Mouse (Mus musculus) urinary bladder, postnatal 14 days (tissue): ENCODE data around the gene Ensa.
"Not testable (repeated sequence)": the region's sequence is repeated elsewhere in the genome, so short reads cannot be mapped to it uniquely, and the experiment has no call there.

ENCODE experiments used
- DNase-seq: peaks from one replicate; pipeline ENCODE4 v3.0.0; 2021; ENCODE audit warnings: low spot score

Ensa gene

GRCm38 (mm10) chr3:95624628-95625503 is at the start of gene Ensa:
TSS of gene Ensa (plus strand) at chr3:95624993.
- peak; percentile 98 for DNase-seq

- DNase-seq = no peak
Measured at GRCm38 (mm10) chr3:95587754-95588603, 36.8 kb upstream of the Ensa start.

- DNase-seq = peak; percentile 94
Measured at GRCm38 (mm10) chr3:95588604-95589086, 36.1 kb upstream of the Ensa start, which contains the start of gene Golph3l. TSS of gene Golph3l (plus strand) at chr3:95588934.

DNA sequence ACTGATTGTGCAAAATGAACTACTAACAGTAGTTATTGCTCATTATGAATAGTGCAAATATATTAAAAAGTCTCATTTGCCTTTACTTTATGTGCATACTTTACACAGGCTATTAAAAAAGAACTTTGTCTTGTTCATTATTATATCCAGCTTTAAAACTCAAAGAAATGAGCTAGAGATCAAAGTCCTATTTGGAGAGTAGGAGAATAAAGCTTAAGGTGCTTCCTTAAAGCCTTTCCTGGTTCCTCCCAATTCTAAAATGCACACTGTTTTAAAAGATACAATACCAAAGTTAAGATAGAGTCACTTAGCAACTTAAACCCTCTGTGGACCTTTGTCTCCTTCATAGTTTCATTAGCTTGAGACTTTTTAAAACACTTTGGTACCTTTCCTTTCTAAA is 26.1 kb upstream of the Ensa start:
- no peak for DNase-seq

DNA sequence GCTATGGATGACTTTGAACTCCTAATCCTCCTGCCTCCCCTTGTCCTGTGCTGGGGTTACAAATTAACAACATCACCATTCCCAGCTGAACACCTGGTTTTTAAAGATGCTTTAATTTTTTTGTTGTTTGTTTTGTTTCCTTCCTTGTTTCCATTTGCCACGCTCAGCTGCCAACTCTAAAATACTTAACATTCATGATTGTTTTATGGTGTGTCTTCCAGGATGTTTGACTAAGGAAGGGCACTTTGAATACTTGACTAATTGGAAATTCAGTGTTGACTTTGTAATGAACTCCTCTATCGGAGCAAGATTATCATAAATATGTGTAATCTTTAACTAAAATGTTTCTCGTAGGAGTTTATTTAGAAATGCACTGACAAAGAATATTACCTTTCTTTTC is 23.5 kb upstream of the Ensa start:
- no peak for DNase-seq

GRCm38 (mm10) chr3:95606096-95606495 is 18.7 kb upstream of the Ensa start:
- DNase-seq = peak; percentile 20

GRCm38 (mm10) chr3:95609195-95609594 is 15.6 kb upstream of the Ensa start:
- DNase-seq = no peak

- DNase-seq = no peak
Measured at GRCm38 (mm10) chr3:95613996-95614395, 10.8 kb upstream of the Ensa start.

DNA sequence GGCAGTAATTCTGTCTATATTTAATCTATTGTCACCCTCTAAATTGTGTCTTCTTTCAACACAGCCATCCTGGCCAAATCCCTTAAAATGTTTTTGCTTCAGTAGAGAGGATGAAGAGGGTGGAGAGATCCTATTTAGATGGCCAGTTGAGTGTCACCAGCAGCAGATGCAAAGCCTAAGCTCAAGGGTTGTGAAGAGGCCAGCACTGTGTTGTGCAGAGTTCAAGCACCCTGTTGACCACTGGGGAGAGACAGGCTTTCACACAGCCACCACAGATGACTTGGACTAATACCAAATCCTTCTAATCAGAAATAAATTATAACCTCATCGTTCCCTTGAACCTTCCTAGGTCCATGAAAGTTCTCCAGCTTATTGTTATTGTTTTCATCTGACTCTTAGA is 6.3 kb upstream of the Ensa start:
- no peak for DNase-seq

- no peak for DNase-seq
Measured at GRCm38 (mm10) chr3:95621241-95621640, 3.6 kb upstream of the Ensa start.

DNA sequence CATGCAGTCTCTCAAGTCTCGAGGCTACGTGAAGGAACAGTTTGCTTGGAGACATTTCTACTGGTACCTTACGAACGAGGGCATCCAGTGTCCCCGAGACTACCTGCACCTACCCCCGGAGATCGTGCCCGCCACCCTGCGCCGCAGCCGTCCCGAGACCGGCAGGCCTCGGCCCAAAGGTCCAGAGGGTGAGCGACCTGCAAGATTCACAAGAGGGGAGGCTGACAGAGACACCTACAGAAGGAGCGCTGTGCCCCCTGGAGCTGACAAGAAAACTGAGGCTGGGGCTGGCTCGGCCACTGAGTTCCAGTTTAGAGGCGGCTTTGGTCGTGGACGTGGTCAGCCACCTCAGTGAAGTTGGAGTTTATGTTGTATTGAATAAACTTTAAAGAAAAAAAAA is 2.4 kb upstream of the Ensa start:
- not testable (repeated sequence) for DNase-seq

DNA sequence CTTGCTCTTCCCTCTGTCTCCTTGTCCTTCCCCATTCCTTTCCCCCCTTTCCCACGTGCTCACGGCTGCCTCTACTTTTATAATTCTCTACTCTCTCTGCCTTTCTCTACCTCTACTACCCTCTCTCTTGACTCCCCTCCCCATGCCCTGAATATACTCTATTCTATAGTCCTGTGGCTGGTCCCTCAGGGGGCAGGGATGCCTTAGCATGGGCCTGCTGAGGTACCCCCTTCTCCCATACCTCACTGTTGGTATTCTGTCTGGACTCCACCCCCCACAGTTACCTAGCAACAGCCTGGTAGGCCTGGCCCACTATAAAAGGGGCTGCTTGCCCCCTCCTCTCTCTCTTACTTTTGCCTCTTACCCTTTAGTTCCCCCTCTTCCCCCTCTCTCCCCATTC is 1.2 kb upstream of the Ensa start:
- DNase-seq = no peak

DNA sequence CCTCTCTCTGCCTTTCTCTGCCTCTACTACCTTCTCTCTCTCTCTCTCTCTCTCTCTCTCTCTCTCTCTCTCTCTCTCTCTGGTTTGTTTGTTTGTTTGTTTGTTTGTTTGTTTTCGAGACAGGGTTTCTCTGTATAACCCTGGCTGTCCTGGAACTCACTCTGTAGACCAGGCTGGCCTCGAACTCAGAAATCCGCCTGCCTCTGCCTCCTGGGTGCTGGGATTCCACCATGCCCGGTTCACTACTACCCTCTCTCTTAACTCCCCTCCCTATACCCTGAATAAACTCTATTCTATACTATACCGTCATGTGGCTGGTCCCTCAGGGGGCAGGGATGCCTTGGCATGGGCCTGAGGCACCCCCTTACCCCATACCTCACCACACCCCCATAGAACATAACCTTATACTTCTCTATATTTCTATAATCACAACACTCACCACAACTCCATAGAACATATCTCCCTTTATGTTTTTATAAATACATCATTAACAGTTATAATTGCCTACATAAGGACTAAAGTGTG is 740 bp upstream of the Ensa start:
- DNase-seq = not testable (repeated sequence)

DNA sequence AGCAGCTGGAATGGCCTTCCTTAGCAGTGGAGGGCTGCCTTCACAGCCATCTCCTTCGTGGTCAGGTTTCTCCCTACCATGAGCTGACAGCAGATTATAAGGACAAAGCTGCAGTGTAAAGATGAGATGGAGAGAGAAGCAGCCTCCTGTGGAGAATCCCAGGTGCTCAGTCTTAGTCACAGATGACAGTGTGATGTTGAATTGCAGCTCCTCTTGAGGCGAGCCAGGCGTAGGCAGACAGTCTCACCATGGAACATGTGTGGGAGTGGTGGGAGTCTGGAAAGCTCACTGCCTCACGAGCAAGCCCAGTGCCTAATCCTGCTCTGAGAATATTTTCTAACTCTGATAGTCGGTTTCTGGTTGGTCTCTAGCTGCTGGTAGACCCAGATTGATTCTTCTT is 3.0 kb downstream of the Ensa start:
- no peak for DNase-seq

DNA sequence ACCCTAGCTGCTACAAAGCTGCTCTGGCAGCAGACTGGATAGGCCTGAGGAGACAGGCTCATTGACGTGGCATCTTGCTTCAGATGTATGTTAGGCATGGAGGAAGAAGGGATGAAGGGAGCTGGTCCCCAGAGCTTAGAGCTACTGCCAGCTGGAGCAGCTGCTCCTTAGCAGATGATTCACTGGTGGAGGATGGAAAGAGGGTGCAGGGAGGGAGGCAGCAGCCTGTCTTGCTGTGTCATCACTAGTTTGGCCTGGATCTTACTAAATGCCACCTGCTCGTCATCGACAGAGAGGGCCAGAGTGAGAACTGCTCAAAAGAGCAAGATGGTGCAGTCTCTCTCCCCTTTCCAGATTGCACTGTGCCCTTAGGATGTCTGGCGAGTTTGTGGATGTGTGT is 5.0 kb downstream of the Ensa start:
- DNase-seq = no peak

DNA sequence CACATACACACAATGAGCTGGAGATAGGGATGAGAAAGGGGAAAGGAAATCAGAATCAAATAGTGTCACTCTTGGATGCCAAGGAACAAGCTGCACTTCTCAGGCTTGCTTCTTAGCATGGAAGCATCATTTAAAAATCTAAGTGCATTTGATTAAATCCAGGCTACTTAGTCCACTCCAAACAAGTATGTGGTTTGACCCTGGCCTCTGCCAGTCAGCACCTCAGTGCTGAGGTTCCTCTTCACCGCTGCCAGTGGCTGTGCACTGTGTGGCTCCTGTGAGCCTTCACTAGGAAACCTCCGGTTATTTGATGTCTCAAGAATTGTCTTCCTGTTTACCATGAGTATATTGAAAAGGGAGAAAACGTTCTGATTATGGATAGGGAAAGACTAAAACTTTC is 6.1 kb downstream of the Ensa start:
- DNase-seq = no peak

DNA sequence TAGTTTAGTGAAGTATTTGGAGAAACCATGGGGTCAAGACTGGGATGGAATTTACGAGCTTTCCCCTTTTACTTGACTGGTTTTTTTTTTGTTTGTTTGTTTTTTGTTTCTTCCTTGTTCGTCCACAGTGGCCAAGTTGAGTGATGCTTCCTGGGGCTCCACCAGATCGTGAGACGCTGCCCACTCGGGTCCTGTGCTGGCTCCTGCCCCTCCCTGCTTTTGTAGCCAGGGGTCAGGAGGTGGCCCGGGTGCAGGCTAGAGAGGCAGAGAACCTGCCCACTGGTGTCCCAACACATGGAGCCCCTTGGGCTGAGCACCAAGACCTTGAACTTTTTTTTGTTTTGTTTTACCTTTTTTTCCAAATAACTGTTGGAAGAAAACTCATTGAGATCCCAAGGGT is 6.5 kb downstream of the Ensa start:
- no peak for DNase-seq

GRCm38 (mm10) chr3:95632648-95633588 is 8.1 kb downstream of the Ensa start:
- no peak for DNase-seq

DNA sequence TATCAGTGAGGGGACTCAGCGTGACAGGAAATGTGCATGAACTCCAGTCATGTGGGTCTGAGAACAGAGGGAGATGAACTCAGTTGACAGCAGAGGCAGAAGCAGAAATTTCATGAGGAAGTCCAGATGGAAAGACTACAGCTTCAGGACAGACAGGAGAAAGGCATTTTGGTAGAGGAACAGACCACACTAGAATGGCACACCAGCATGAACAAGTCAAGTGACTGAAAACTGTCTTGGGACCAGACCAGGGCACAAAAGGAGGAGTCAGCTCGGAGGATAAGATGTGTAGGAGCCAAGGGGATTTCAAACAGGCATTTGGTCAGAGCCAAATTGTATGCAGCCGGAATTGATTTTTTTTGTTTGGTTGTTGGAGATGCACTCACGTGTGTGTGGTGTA is 10.8 kb downstream of the Ensa start:
- no peak for DNase-seq

DNA sequence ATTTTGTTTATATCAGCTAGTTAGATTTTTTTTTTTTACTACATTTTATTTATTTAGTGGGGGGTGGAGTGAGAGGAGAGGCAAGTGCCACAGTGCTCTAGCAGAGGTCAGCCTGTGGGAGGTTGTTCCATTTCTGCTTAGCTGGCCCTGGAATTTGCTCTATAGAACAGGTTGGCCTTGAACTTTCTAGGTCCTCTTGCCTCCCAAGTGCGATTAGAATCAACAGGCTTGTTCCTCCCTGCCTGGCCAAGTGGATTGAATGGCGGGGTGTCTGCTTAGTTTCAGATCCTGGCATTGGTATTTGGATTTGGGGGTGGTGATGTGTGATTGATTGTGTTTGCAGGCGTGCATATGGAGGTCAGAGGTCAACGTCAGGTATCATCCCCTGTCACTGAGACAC is 11.3 kb downstream of the Ensa start:
- no peak for DNase-seq

DNA sequence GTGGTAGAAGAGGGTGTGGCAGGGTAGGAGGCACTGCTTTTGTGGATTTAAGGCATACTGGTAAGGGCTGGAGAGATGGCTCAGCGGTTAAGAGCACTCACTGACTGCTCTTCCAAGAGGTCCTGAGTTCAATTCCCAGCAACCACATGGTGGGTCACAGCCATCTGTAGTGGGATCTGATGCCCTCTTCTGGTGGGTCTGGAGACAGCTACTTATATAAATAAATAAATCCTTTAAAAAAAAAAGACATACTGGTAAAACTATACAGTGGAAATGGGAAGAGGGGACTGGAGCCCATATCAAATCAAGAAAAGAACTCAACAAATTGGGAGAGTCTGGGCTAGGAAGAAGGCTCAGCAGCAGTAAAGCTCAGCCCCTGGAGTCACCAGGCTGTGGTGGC is 14.9 kb downstream of the Ensa start:
- DNase-seq = no peak

GRCm38 (mm10) chr3:95643097-95643496 is 18.3 kb downstream of the Ensa start:
- DNase-seq = no peak
